Mouse (Mus musculus) layer of hippocampus, adult 18-20 months (tissue): ENCODE results near the gene Gpr37. TPM values are rescaled to one million over a fixed set of nuclear protein-coding genes. Genes with fewer than 3 reads are reported as not detected.

Source experiments
- DNase-seq, 2 experiments: peaks; one replicate each; pipeline ENCODE4 v3.0.0; 2022; ENCODE audit warnings: low spot score in 2 of 2
- long read RNA-seq: library from polyadenylated mRNA; stranded (forward); transcript quantifications from one replicate; pipeline ENCODE4 v2.0.0, GENCODE M21; 2021
- total RNA-seq, 2 experiments: library from RNA; stranded (reverse); gene quantifications; 2 replicates each; pipeline ENCODE4 v1.2.3; 2021

Gpr37 gene
- 10 to 100 TPM; 35.6 to 42.3 TPM for total RNA-seq
- long read RNA-seq, full-length matches to known transcripts = 65 of 66 reads
- long read RNA-seq, partial matches to known transcripts = 0 of 66 reads
- long read RNA-seq, other reads (novel, unspliced or antisense) = 1 of 66 reads

- DNase-seq = no peak
These were observed at the start of gene Gpr37 for GRCm38 (mm10) chr6:25690629-25691028. Gpr37 (minus strand) TSS chr6:25690729.

- no peak for DNase-seq
These were observed 46.0 kb upstream of the Gpr37 start for GRCm38 (mm10) chr6:25736533-25736932.

- peak in 1 of 2 experiments; percentile 14 for DNase-seq
These were observed 36.0 kb upstream of the Gpr37 start for GRCm38 (mm10) chr6:25726560-25726959.

DNA sequence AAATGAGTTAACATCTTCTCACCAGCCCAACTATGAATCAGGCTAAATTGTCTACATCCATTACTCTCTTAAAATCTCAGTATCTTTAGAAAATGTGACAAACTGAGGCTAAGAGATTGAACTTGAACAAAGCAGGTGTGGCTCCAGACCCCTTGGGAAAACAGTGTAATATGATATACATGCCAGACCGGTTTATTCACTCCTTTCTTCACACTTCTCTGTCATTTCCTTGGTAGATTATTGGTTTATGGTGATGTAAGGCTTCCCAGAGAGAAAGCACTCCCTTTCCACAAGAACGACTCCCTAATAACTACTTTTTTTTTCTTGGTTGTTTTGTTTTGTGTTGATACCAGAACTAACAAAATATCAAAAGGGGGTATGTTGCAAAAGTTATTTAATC is 20.1 kb upstream of the Gpr37 start:
- DNase-seq = no peak

- DNase-seq = peak; percentile 55 to 88
These were observed 18.8 kb upstream of the Gpr37 start for GRCm38 (mm10) chr6:25709250-25709895.

DNA sequence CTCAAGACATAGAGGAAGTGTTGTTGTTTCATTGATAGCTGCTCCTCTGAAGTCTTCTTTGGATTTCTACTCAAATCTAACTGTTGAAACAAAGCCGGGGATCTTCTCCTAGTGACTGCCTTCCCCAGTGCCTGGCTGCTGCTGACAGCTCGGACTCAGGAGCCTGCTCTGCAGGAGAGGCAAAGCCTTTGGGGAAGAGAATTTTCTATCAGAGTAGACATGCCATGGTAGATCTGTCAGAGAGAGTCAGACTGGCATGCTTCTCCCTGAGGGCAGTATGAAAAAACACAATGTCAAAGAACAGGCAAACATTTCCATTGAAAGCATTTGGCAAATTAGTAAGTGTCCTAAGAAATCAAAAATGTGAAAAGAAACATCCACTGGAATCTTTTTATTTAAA is 9.4 kb upstream of the Gpr37 start:
- no peak for DNase-seq

- DNase-seq = peak; percentile 56 to 73
These were observed 284 bp downstream of the Gpr37 start for GRCm38 (mm10) chr6:25690284-25690605.

DNA sequence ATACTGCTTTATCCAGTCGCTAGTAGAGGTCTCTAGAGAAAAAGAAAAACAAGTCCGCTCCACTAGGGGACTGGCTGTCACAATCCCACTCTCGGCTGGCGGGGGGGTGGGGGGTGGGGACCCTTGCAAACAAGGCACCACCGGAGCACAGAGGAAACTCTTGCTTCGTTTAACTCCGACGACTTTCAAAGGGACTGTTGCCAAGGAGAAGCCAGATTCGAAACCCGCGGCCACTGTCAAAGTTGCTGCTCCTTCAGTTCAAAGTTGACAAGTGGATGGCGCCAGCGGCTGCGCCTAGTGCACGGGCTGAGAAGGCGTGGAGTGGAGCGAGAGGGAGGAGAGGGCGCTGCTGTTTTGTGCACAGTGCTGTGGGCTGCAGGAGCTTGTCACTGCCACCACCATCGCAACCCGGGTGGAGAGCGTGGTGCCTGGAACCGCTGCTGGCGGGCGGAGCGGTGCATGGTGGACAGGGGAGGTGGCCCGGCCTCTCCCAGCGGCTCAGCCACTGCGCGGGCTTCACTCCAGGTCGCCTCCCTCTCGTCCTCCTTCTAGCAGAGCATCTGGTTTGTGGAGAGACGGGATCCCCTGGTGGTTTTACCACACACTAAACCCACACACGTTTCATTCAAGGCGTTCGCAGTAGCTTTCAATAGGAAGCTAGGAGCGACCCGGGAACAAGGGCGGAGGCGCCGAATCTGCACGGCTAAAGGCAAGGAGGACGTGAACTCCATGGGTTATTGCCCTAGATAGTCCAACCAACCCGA is 827 bp downstream of the Gpr37 start:
- DNase-seq = peak; percentile 76 to 79

DNA sequence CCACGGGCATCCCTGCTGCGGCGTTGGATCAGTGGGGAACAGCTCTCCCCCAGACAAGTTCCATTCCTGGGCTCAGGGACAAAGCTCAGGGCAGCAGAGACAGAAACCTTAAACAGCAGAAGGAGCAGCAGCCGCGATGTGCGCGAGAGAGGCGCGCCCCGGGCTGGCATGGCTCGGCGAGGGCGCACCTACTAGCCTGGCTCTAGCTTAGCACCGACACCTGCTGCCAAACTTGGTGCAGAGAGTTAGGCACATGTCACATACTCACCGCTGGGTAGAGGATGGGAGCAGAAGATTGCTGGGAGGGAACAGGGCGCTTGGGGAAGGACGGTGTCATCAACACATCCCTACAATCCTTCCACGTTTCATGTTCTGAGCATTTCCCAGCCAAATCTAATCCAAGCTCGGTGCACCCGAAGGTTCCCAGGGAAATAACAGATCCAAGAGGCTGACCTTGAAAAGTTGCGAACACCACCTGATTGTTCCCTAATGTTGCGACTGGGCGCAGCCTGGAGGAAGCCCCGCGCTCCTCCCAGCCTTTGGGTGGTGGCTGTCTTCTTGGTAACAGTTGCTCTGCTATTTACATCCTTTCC is 1.5 kb downstream of the Gpr37 start:
- peak in 1 of 2 experiments; percentile 59 for DNase-seq

DNA sequence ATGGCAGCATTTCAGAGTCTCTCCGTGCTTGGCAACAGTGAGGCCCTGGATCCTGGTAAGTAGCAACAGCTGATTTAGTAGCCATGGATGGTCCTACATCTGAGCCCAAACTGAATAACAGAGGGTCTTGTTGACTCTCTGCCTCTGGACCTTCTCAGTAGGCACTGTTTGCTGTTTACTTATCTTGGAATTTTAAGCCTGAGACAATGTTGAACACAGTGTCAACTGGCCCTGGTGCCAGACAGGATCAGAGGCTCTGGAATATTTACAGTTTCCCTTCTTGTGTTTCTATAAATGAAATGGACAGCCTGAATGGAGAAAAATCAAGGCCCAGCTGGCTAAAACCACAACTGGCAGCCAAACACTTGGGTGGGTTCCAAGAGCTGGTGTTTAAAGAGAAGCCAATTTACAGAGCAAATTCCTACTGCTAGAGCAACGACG is 3.7 kb downstream of the Gpr37 start:
- DNase-seq = peak; percentile 27 to 70

DNA sequence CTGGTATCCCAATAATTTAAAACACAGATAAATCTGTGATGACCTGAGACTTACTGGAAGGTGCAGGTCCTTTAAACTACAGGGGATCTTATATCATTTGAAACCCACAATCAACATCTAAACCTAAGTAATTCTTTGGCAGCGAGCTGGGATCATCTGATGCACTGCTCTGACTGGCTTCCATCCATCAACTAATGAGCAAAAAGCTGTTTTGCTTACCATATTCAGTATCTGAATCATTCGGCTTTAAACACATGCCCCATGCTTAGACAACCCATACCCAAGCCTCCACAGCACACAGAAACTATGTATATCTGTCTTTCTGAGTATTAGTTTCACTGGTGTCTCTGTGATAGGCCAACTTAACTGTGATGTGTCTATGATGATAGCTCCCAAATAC is 6.1 kb downstream of the Gpr37 start:
- peak in 1 of 2 experiments; percentile 70 for DNase-seq

GRCm38 (mm10) chr6:25675111-25675510 is 15.4 kb downstream of the Gpr37 start:
- peak in 1 of 2 experiments; percentile 52 for DNase-seq

DNA sequence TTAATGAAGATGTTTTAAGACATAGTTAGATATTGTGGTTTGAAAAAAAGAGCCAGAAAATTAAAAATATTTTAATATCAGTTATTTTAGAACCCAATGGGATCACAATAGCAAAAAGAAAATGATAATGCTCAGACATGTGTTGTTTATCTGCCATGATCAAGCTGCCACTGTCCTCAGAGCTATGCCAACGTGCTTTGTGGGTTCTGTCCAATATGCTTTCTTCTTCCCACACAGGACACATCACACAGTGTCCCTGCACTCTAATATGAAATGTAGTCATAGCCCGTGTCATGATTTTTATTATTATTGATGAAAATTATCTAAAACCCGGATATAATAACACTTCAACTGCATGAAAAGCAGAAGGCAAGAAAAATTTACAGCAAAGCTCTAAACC is 16.7 kb downstream of the Gpr37 start:
- DNase-seq = peak; percentile 25 to 76

GRCm38 (mm10) chr6:25670150-25670549 is 20.4 kb downstream of the Gpr37 start:
- no peak for DNase-seq

- DNase-seq = no peak
These were observed 26.6 kb downstream of the Gpr37 start for GRCm38 (mm10) chr6:25663942-25664341.

DNA sequence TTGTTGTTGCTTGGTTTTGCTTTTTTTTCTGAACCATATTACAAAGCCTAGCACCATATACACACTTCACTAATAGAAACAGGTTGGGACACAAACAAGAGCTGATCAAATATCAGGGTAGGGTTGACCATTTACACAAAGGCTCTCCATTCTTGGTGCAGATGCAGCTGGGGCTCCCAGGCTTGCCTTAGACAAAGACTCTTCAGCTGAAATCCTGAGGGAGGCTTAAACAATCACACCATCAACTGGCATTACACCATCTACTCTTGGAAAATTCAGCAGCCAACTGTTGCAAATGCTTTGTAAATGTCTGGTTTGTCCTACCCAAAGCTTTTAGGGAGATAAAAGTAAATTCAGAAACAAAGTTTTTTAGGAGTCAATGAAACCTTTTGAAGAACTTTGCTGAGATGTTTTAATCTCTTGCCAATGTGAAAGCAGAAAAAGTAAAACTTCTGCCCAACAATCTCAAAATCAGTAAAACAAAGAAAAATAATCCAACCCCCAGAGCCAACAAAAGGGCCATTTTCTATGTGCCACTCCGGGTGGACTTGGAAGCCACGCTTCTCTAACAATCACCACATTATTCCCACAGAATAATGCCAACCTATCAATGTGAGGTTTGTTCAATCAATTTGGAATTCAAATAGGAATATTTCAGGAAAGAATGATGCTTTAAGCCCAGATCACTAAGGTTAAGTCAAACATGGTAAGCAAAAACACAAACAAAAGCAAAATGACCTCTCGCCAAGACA is 30.4 kb downstream of the Gpr37 start:
- peak in 1 of 2 experiments; percentile 30 for DNase-seq

Other genes starting within 250 kb of the Gpr37 start
- 10 to 100 TPM; 14.8 to 15.2 TPM for gene Pot1a, start 118.5 kb upstream of the Gpr37 start, total RNA-seq